Mouse (Mus musculus) spleen, postnatal 0 days (tissue): ENCODE results near the gene Gm14393. TPM values are rescaled to one million over a fixed set of nuclear protein-coding genes. Genes with fewer than 3 reads are reported as not detected.

ENCODE experiments used
- polyA plus RNA-seq: library from polyadenylated mRNA; unstranded; fragments of >200 nt; fragmentation: Nextera tagmentation; extraction: Ambion mirVana; gene quantifications from 2 replicates; pipeline ENCODE4 v1.2.1, GENCODE M21; 2015

Gm14393 gene
- polyA plus RNA-seq: 0.50 and 0.57 TPM in 2 replicates

GRCm38 (mm10) chr2:175067681-175068261, at the start of gene Gm14393:
Gene Gm14393, minus strand, starts transcription at chr2:175067781.

Other genes with a start within 250 kb of the Gm14393 start
- gene Gm14444, start 57.5 kb downstream of the Gm14393 start, polyA plus RNA-seq: not detected in 2 replicates
- gene Gm14399, start 74.2 kb upstream of the Gm14393 start, polyA plus RNA-seq: 0.85 and 1.5 TPM in 2 replicates
- gene Gm14443, start 108.1 kb upstream of the Gm14393 start, polyA plus RNA-seq: 0.08 and 0.42 TPM in 2 replicates
- 0.67 and 3.2 TPM in 2 replicates for gene Gm14391, start 139.1 kb upstream of the Gm14393 start, polyA plus RNA-seq
- not detected in 2 replicates for gene Gm14440, start 207.3 kb upstream of the Gm14393 start, polyA plus RNA-seq